Mouse (Mus musculus) bone marrow, adult 2 months (tissue): ENCODE measurements around the gene Nbr1.

Experiments used
- CTCF ChIP-seq: fragments of 200-500 bp; IDR thresholded peaks from 2 replicates; pipeline ENCODE4 v1.5.1; 2011; ENCODE audit warnings: low read length, control low read depth; ENCODE audit not compliant: control insufficient read depth, insufficient read depth
- POLR2A ChIP-seq: fragments of 200-500 bp; IDR thresholded peaks from 2 replicates; pipeline ENCODE4 v1.6.1; 2011; ENCODE audit warnings: low read depth, mild to moderate bottlenecking, control low read depth, low read length, borderline replicate concordance; ENCODE audit not compliant: control insufficient read depth

GRCm38 (mm10) chr11:101576116-101576515 is 24.2 kb downstream of the Nbr1 start:
- no peak; the same call in 1 of the 2 replicates for TF ChIP-seq CTCF
- no peak for TF ChIP-seq POLR2A
